Mouse (Mus musculus) left cerebral cortex, postnatal 14 days (tissue): ENCODE results near the gene Ldlrap1. TPM values are rescaled to one million over a fixed set of nuclear protein-coding genes. Genes with fewer than 3 reads are reported as not detected.

Experiments used
- total RNA-seq, 2 experiments: library from RNA; stranded (reverse); gene quantifications; 2 replicates each; pipeline ENCODE4 v1.2.3; 2021

Gene Ldlrap1
- total RNA-seq, 2 experiments from 2014 or later, result 3.5 to 4.7 TPM

Other genes starting within 250 kb of the Ldlrap1 start
- gene Mtfr1l, start 232.6 kb downstream of the Ldlrap1 start, total RNA-seq, result 10 to 100 TPM; 69.4 to 71.9 TPM
- gene Selenon, start 215.9 kb downstream of the Ldlrap1 start, total RNA-seq, result 10 to 100 TPM; 19.2 to 20.1 TPM
- gene Man1c1, start 63.7 kb downstream of the Ldlrap1 start, total RNA-seq, result 10 to 100 TPM; 33.7 to 38.0 TPM
- 10 to 100 TPM; 49.2 to 53.0 TPM for gene Maco1, start 85.3 kb upstream of the Ldlrap1 start, total RNA-seq
- gene Rhd, start 96.5 kb upstream of the Ldlrap1 start, total RNA-seq, result not detected
- 100 to 1,000 TPM; 125 to 129 TPM for gene Tmem50a, start 147.0 kb upstream of the Ldlrap1 start, total RNA-seq
- gene Rsrp1, start 155.6 kb upstream of the Ldlrap1 start, total RNA-seq, result 100 to 1,000 TPM; 261 to 276 TPM
- 10 to 100 TPM; 39.0 to 39.1 TPM for gene Syf2, start 162.9 kb upstream of the Ldlrap1 start, total RNA-seq